Comparison of ENCODE assay signal across 1 mouse cellular context in the genomic region with DNA sequence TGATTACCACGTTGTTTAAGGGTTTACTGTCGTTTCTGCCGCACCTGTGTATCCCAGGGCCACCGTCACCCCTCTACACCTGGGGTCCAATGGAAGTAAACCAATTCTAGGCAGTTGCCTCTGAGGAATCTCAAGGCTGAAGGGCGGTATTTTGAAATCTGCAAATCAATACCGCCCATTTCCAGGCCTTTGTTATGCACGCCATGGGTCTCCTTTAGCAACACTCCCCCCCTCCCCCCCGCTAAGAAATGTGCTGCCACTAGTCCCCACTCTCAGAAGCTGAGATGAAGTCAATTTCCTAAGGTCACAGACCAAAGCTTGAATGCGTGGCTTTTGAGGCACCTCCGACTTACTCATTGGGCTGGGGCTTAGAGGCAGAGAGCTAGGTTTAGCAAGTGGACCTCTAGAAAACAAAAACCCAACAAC.
TF ChIP-seq lines count a peak whose summit lies in the region.

No protein-coding gene starts in this region.

TF ChIP-seq in CH12.LX, 34 proteins besides CTCF, POLR2A, EP300 and RAD21 (continued from another document):
- TF ChIP-seq E2F4 (IDR thresholded peaks at IDR 0.05; ENCODE audit: insufficient replicate concordance, low read depth, low read length) = no peak
- no peak for TF ChIP-seq CHD2 (IDR thresholded peaks at IDR 0.05; ENCODE audit: low read length)
- no peak for TF ChIP-seq JUN (IDR thresholded peaks at IDR 0.05; ENCODE audit: insufficient read depth, low read depth, low read length)
- TF ChIP-seq RCOR1 (conservative IDR thresholded peaks at IDR 0.05; ENCODE audit: low read depth, low read length) = no peak
- no peak for TF ChIP-seq MYC (IDR thresholded peaks at IDR 0.05; ENCODE audit: low read depth, low read length)
- no peak for TF ChIP-seq ZNF384 (IDR thresholded peaks at IDR 0.05; ENCODE audit: low read depth, low read length)
